Mouse (Mus musculus): ENCODE data around the gene Zfp512b.

DNA sequence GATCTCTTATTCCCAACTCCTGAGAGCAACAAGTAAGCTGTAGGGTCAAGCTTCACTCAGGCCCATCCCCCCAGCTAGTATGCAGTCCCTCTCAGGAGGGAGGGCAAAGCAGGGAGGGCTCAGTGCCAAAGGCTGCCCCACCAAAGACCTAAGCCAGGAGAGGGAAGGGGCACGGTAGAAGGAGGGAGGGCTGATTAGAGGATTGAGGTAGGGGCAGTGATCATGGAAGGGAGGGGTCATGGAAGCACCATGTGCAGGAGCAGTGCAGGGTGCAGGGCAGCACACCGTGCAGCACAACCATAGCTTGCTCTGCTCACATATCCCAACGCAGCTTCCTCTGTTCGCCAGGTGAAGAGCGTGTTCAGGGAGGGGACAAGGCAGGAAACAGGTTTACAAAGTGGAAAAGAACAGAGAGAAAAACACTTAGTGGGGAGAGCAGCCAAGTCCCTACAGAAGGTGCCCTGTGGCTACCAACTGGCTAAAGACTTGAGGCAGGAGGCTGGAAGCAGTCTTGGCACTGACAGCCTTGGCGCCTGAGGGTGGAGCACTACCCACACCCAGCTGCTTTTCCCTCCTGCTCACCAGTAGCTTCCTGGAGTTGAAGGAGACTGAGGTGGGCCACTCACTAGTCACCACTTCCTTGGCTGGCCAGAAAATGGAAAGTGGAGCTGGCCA lies 21.5 kb downstream of the Zfp512b start:
- TF ChIP-seq MAX (IDR thresholded peaks at IDR 0.05) (no peak), CTCF (IDR thresholded peaks at IDR 0.05; ENCODE audit: control insufficient read depth, insufficient read depth, insufficient read length) (no peak), MYOG (IDR thresholded peaks at IDR 0.05; ENCODE audit: control insufficient read depth, extremely low read depth, insufficient read length) (no peak), USF1 (IDR thresholded peaks at IDR 0.05; ENCODE audit: low read depth) (no peak), MYOD1 (IDR thresholded peaks at IDR 0.05; ENCODE audit: control insufficient read depth, insufficient read length, low read depth) (no peak), CEBPB (IDR thresholded peaks at IDR 0.05; ENCODE audit: low read depth) (no peak)
